Mouse (Mus musculus) thymus, adult 2 months (tissue): ENCODE results near the gene Tfdp2.

Source experiments
- CTCF ChIP-seq: fragments of 200-500 bp; IDR thresholded peaks from 2 replicates; pipeline ENCODE4 v1.5.1; 2012; ENCODE audit warnings: mild to moderate bottlenecking, control low read depth, low read length, moderate library complexity, borderline replicate concordance; ENCODE audit not compliant: control insufficient read depth, poor library complexity, insufficient read depth; ENCODE audit errors: extremely low read depth
- POLR2A ChIP-seq: fragments of 200-500 bp; IDR thresholded peaks from 2 replicates; pipeline ENCODE4 v1.6.1; 2012; ENCODE audit warnings: mild to moderate bottlenecking, low read length, control low read depth, moderate library complexity; ENCODE audit not compliant: control insufficient read depth, poor library complexity, insufficient read depth; ENCODE audit errors: extremely low read depth

DNA sequence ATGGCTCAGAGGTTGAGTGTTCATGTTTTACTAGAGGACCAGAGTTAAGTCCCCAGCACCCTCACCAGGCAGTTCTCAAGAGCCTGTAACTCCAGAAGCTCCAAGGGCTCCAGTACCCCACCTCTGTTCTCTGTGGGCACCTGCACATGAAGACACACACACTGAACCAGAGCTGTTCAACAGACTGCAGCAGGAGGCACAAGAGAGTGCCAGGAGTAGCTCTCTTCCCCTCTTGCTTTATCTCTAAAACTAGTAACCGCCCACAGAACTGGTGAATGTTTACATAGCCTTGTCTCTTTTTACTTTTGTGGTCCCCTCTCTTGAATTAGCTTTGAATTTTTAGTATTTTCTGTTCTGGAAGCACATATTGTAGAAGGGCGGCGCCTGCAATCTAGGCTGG is 11.4 kb downstream of the Tfdp2 start:
- TF ChIP-seq CTCF: no peak
- no peak for TF ChIP-seq POLR2A
